Mouse (Mus musculus) G1E (cell line): ENCODE measurements around the gene Kcnt1.
"Not testable (repeated sequence)": the region's sequence is repeated elsewhere in the genome, so short reads cannot be mapped to it uniquely, and the experiment has no call there.

Experiments
- CTCF ChIP-seq: IDR thresholded peaks from 2 replicates; pipeline ENCODE4 v1.5.1; 2012; ENCODE audit warnings: low read depth, low read length, inconsistent platforms, mixed read lengths
- GATA1 ChIP-seq: IDR thresholded peaks from 2 replicates; pipeline ENCODE4 v1.6.1; 2012; ENCODE audit warnings: borderline replicate concordance, low read length, inconsistent platforms, mixed read lengths
- GATA2 ChIP-seq: IDR thresholded peaks from 2 replicates; pipeline ENCODE4 v1.6.1; 2012; ENCODE audit warnings: low read depth, low read length, inconsistent platforms, borderline replicate concordance
- POLR2AphosphoS5 ChIP-seq: IDR thresholded peaks from 2 replicates; pipeline ENCODE4 v1.6.1; 2012; ENCODE audit warnings: low read depth, low read length, inconsistent platforms; ENCODE audit not compliant: insufficient replicate concordance
- TAL1 ChIP-seq: conservative IDR thresholded peaks from 2 replicates; pipeline ENCODE4 v1.6.1; 2012; ENCODE audit warnings: low read depth, low read length, inconsistent platforms, mixed read lengths

- TF ChIP-seq POLR2AphosphoS5, CTCF, TAL1, GATA1, GATA2: not testable (repeated sequence)
Observed at GRCm38 (mm10) chr2:25815748-25816147, 47.8 kb upstream of the Kcnt1 start, which contains the start of gene Glt6d1.
